Mouse (Mus musculus) liver (tissue): ENCODE data around the gene Lrrc43.

ENCODE experiments used
- DNase-seq: peaks from one replicate; pipeline ENCODE4 v3.0.0-alpha.2; 2020; ENCODE audit warnings: mixed read lengths

The Lrrc43 gene

DNA sequence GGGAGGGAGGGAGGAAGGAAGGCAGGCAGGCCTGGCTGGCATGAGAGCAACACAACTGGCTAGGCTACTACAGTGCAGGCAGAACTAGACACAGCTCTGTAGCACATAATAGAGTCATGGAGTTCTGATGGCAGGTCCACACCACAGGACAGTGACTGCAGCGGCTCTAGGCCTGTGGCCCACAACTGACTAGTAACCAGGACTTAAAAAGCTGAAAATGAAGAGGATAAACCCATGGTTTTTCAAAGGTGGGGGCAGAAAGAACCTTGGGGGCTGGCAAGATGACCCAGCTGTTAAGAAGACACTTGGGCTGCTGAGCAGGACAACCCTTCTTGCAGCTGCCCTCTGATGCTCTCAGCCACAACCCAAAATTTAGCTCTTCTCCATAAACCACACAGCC, 32.5 kb downstream of the Lrrc43 start:
- DNase-seq: no peak

DNA sequence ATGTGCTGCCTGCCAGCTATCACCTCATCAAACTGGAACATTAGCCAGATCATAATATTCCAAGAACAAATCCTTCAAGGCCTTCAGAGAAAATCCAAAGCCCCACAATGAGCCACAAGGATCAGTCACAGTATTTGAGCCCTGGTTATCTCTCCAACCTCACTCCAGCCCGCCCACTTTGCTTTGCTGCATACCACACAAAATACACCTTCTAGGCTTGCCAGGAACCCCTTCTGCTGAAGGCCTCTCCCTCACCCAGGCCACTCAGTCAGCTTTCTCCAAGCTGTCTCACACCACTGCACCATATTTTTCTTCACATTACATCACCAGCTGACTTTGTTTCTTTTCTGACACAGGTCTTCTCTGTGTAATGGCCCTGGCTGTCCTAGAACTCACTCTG, 33.1 kb downstream of the Lrrc43 start:
- DNase-seq: no peak

DNA sequence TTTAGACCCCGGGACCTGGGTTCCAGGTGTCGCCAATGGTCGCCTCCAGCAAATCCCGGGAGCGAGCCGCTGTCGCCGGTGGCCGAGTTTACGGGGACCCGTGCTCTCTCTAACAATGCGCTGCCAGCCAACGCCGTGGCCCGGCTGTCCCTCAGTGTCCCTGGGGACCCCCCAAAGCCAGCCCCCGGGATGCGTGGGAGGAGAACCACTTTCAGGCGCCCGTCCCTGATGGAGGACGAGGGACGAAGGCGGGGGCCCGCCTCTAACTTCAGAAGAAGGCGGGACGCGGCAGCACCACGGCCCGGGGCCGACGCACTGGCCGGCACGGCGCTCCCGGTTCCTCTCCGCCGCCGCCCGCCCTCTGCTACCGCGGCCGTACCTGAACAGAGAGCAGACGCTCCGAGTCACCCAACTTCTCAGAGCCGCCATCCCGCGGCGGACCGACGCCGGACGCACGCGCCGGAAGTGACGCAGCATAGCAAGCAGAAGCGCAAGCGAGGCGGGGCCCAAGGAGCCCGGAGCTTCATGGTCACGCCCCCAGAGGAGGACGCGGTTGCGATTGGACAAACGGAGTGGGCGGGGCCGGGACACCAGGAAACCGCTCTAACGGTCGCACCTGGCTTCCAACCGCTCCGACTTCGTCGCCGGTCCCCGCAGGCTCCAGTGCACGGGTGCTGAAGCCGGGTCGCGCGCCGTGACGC, 34.7 kb downstream of the Lrrc43 start, which contains the start of gene Diablo:
TSS of gene Diablo (minus strand) at position 485 of the 701 bp plus-strand sequence.
- DNase-seq: peak; percentile 99

- peak; percentile 89 for DNase-seq
Measured at GRCm38 (mm10) chr5:123524393-123524750, 35.3 kb downstream of the Lrrc43 start.

DNA sequence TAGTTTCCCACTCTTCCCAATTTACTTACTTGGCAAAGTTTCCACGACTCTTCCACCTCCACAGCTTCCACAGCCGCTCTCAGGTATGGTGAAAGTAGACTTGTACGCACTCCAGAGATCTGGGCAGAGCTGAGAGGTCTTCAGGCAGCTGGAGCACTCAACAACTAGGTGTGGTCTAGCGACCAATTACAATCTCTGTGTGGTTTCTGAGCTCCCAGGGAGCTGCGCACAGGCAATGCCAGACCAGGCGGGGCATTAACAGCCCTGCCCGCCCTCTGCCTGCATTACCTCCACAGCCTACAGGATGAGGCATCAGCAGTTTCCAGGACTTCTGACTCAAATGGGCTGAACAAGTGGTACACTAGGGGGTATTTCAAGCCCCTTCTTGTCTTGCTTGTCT, 36.2 kb downstream of the Lrrc43 start, which contains the start of gene Gm49027:
TSS of gene Gm49027 (minus strand) at position 208 of the 400 bp plus-strand sequence.
- no peak for DNase-seq

GRCm38 (mm10) chr5:123525916-123526495, 36.9 kb downstream of the Lrrc43 start:
- DNase-seq: no peak

DNA sequence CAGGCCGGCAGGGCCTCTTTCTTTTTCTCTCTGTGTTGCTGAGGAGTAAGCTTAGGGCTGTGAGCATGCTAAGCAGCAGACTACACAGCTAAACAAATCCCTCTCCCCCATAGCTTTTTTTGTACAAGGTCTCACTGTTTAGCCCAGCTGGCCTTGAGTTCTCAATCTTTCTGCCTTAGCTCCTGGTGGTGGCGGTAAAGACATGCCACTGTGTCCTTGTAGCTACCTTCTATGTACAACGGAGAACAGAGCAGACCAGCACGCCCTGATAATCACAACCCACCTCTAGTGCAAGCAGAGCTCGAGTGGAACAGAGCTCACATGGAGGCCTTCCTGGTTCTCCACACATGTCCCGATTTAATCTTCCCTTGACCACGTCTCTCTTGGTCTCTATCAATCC, 39.5 kb downstream of the Lrrc43 start:
- no peak for DNase-seq

GRCm38 (mm10) chr5:123530056-123530455, 41.0 kb downstream of the Lrrc43 start:
- DNase-seq: no peak

- DNase-seq: no peak
Measured at GRCm38 (mm10) chr5:123533801-123534200, 44.7 kb downstream of the Lrrc43 start.

DNA sequence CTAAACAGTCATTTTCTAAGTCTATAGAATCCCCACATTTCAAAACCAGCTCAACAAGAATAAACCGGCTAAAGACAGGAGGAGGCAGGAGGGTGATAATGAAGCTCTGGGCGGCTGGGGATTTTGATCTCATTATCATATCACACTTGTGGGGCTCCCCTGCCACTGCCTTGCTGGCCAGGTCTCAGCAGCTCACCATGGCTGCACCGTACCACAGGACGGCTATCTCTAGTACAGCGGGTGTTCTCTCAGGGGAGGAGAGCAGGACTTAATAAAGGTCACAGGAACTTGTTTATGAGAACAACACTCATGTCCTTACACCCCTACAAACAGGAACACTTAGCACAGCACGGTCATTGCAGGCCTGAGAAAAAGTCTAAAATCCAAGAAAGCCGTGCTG, 66.6 kb downstream of the Lrrc43 start:
- DNase-seq: peak; percentile 68

- no peak for DNase-seq
Measured at GRCm38 (mm10) chr5:123556451-123556850, 67.3 kb downstream of the Lrrc43 start.
